Mouse (Mus musculus): ENCODE measurements around the gene Ddx46. TPM values are rescaled to one million over a fixed set of nuclear protein-coding genes. Genes with fewer than 3 reads are reported as not detected.
"Not testable (repeated sequence)": the region's sequence is repeated elsewhere in the genome, so short reads cannot be mapped to it uniquely, and the experiment has no call there.

The Ddx46 gene
- polyA plus RNA-seq, 1 experiment, result 15.2 TPM

DNA sequence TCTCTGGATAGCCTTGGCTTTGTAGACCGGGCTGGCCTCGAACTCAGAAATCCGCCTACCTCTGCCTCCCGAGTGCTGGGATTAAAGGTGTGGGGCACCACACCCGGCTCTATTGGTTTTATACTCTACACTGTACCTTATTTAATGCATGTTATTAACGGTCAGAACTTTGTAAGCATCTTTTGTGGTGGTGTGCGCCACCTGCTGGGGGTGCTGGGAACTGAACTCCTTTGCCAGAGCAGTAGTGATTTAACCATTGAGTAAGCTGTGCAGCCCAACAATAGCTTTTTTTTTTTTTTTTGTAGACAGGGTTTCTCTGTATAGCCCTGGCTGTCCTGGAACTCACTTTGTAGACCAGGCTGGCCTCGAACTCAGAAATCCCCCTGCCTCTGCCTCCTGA is 5.7 kb downstream of the Ddx46 start:
- TF ChIP-seq CTCF (IDR thresholded peaks at IDR 0.05; ENCODE audit: control insufficient read depth, insufficient read depth, insufficient read length), result peak; percentile 45
- H3K79me3 ChIP-seq (ENCODE audit: low read depth), result peaks cover 57% of the 10 kb centered on the region
- H3K4me3 ChIP-seq (ENCODE audit: insufficient read depth, poor library complexity, severe bottlenecking); H3K27me3 ChIP-seq (ENCODE audit: control insufficient read depth, insufficient read depth, insufficient read length); H3ac ChIP-seq (ENCODE audit: control insufficient read depth, insufficient read length, low read depth): not testable (repeated sequence)
- peaks cover 63% of the 10 kb centered on the region for H3K79me2 ChIP-seq (ENCODE audit: control insufficient read depth, insufficient read depth)
- H3K36me3 ChIP-seq (ENCODE audit: control insufficient read depth, insufficient read depth), result peaks cover 51% of the 10 kb centered on the region

DNA sequence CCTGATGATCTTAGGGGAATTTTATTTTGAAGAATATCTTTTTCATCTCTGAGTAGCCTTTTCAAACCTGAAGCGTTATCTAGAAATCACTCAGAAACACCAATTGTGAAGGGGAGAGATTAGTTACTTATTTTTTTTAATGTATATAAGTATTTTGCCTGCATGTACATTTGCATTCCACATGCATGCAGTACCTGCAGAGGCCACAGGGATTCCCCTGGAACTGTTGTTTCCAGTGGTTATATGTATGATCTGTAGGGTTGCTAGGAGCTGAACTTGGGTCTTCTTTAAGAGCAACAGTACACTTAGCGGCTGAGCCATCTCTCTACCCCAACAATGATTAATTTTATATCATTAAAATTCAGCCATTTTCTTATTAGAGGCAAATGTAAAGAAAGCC is 9.7 kb downstream of the Ddx46 start:
- peaks cover 35% of the 10 kb centered on the region for H3K79me3 ChIP-seq (ENCODE audit: low read depth)
- TF ChIP-seq MYOG (IDR thresholded peaks at IDR 0.05; ENCODE audit: control insufficient read depth, extremely low read depth, insufficient read length) (no peak), FOSL1 (IDR thresholded peaks at IDR 0.05; ENCODE audit: insufficient read depth, low read length, poor library complexity, severe bottlenecking) (no peak), MYOD1 (IDR thresholded peaks at IDR 0.05; ENCODE audit: control insufficient read depth, insufficient read length, low read depth) (no peak), MAX (IDR thresholded peaks at IDR 0.05) (no peak), CEBPB (IDR thresholded peaks at IDR 0.05; ENCODE audit: low read depth) (no peak), CTCF (IDR thresholded peaks at IDR 0.05; ENCODE audit: control insufficient read depth, insufficient read depth, insufficient read length) (no peak), USF1 (IDR thresholded peaks at IDR 0.05; ENCODE audit: low read depth) (no peak)
- H3K36me3 ChIP-seq (ENCODE audit: control insufficient read depth, insufficient read depth), result peaks cover 72% of the 10 kb centered on the region
- H3ac ChIP-seq (ENCODE audit: control insufficient read depth, insufficient read length, low read depth), result no peak overlapping the region
- H3K4me3 ChIP-seq (ENCODE audit: insufficient read depth, poor library complexity, severe bottlenecking), result no peak overlapping the region
- no peaks in the 10 kb centered on the region for H3K27me3 ChIP-seq (ENCODE audit: control insufficient read depth, insufficient read depth, insufficient read length)
- peaks cover 26% of the 10 kb centered on the region for H3K79me2 ChIP-seq (ENCODE audit: control insufficient read depth, insufficient read depth)

DNA sequence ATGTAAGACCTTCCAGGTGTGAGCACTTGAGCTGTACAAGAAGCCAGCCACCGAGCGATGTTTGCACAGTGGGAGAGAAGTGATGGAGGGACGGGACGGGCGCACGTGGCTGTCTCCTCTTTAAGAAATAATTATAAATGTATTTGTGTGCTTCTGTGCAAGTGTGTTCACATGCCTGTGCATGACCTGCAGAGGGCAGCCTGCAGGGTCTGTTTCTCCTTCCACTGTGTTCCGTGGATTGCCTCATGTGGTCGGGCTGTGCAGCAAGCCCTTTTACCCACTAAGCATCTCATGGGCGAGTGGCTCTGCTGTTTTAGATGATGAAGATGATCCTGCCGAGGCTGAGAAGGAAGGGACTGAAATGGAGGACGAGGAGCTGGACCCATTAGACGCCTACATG is 15.3 kb downstream of the Ddx46 start:
- TF ChIP-seq CTCF (IDR thresholded peaks at IDR 0.05; ENCODE audit: control insufficient read depth, insufficient read depth, insufficient read length) (no peak), CEBPB (IDR thresholded peaks at IDR 0.05; ENCODE audit: low read depth) (no peak), FOSL1 (IDR thresholded peaks at IDR 0.05; ENCODE audit: insufficient read depth, low read length, poor library complexity, severe bottlenecking) (no peak), MYOD1 (IDR thresholded peaks at IDR 0.05; ENCODE audit: control insufficient read depth, insufficient read length, low read depth) (no peak), MYOG (IDR thresholded peaks at IDR 0.05; ENCODE audit: control insufficient read depth, extremely low read depth, insufficient read length) (no peak), MAX (IDR thresholded peaks at IDR 0.05) (no peak), USF1 (IDR thresholded peaks at IDR 0.05; ENCODE audit: low read depth) (no peak)
- H3K36me3 ChIP-seq (ENCODE audit: control insufficient read depth, insufficient read depth), result peaks cover 95% of the 10 kb centered on the region
- H3K4me3 ChIP-seq (ENCODE audit: insufficient read depth, poor library complexity, severe bottlenecking), result no peak overlapping the region
- H3ac ChIP-seq (ENCODE audit: control insufficient read depth, insufficient read length, low read depth), result no peak overlapping the region
- H3K79me3 ChIP-seq (ENCODE audit: low read depth), result peaks cover 1% of the 10 kb centered on the region
- H3K79me2 ChIP-seq (ENCODE audit: control insufficient read depth, insufficient read depth), result no peaks in the 10 kb centered on the region
- no peaks in the 10 kb centered on the region for H3K27me3 ChIP-seq (ENCODE audit: control insufficient read depth, insufficient read depth, insufficient read length)

DNA sequence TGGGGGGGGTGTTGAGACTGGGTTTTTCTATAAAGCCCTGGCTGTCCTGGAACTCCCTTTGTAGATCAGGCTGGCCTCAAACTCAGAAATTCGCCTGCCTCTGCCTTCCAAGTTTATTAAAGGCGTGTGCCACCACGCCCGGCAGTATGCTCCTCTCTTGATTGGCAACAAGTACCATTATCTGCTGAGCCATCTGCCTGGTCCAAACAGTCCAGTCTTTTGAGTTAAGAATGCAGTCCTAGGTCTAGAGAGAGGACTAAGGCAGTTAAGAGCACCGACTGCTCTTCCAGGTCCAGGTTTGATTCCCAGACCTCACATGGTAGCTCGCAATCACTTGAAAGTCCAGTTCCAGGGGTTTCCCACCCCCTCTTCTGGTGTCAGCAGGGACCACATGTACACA is 16.2 kb downstream of the Ddx46 start:
- Histone ChIP-seq H3K27me3 (ENCODE audit: control insufficient read depth, insufficient read depth, insufficient read length) (no peaks in the 10 kb centered on the region), H3K4me3 (ENCODE audit: insufficient read depth, poor library complexity, severe bottlenecking) (no peak overlapping the region), H3ac (ENCODE audit: control insufficient read depth, insufficient read length, low read depth) (no peak overlapping the region), H3K79me3 (ENCODE audit: low read depth) (no peaks in the 10 kb centered on the region), H3K79me2 (ENCODE audit: control insufficient read depth, insufficient read depth) (no peaks in the 10 kb centered on the region), H3K36me3 (ENCODE audit: control insufficient read depth, insufficient read depth) (peaks cover 95% of the 10 kb centered on the region)
- TF ChIP-seq MAX (IDR thresholded peaks at IDR 0.05) (no peak), USF1 (IDR thresholded peaks at IDR 0.05; ENCODE audit: low read depth) (no peak), CTCF (IDR thresholded peaks at IDR 0.05; ENCODE audit: control insufficient read depth, insufficient read depth, insufficient read length) (no peak), FOSL1 (IDR thresholded peaks at IDR 0.05; ENCODE audit: insufficient read depth, low read length, poor library complexity, severe bottlenecking) (no peak), MYOD1 (IDR thresholded peaks at IDR 0.05; ENCODE audit: control insufficient read depth, insufficient read length, low read depth) (no peak), MYOG (IDR thresholded peaks at IDR 0.05; ENCODE audit: control insufficient read depth, extremely low read depth, insufficient read length) (no peak), CEBPB (IDR thresholded peaks at IDR 0.05; ENCODE audit: low read depth) (no peak)

DNA sequence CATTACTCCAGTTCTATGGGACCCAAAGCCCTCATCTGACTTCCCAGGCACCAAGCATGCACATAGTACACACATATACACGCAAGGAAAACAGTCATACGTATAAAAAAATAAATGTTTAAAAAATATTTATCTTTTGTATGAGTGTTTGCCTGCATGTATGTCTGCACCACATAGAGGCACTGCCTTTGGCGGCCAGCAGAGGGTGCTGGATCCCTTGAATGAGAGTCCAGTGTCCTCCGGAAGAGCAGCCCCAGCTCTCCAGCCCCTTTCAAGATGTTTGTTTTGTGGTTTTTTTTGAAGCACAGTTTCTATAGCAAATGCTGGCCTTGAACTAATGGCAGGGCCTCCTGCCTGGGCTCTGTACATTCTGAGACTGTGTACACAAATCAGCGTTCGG is 33.7 kb downstream of the Ddx46 start:
- Histone ChIP-seq H3K36me3 (ENCODE audit: control insufficient read depth, insufficient read depth) (peaks cover 76% of the 10 kb centered on the region), H3K4me3 (ENCODE audit: insufficient read depth, poor library complexity, severe bottlenecking) (no peak overlapping the region), H3ac (ENCODE audit: control insufficient read depth, insufficient read length, low read depth) (no peak overlapping the region), H3K79me3 (ENCODE audit: low read depth) (no peaks in the 10 kb centered on the region), H3K79me2 (ENCODE audit: control insufficient read depth, insufficient read depth) (no peaks in the 10 kb centered on the region), H3K27me3 (ENCODE audit: control insufficient read depth, insufficient read depth, insufficient read length) (no peaks in the 10 kb centered on the region)
- TF ChIP-seq MAX (IDR thresholded peaks at IDR 0.05) (no peak), FOSL1 (IDR thresholded peaks at IDR 0.05; ENCODE audit: insufficient read depth, low read length, poor library complexity, severe bottlenecking) (no peak)

DNA sequence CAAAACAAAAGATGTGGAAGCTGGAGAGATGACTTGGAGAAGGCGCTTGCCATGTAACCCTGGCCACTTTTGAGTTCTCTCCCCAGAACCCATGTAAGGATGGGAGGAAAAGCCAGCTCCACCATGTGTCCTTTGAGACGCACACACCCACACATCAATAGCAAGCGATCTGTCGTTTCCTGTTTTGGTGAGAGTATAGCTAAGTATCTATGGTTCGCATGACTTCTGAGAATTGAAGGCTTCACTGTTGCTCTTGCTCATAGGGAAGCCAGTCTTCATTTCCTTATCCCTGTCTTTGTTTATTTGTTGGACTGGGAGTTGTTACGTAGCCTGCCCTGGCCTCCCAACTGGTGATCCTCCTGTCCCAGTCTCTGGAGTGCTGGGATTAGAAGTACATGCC is 37.9 kb downstream of the Ddx46 start:
- Histone ChIP-seq H3K79me3 (ENCODE audit: low read depth) (no peaks in the 10 kb centered on the region), H3ac (ENCODE audit: control insufficient read depth, insufficient read length, low read depth) (no peak overlapping the region), H3K79me2 (ENCODE audit: control insufficient read depth, insufficient read depth) (no peaks in the 10 kb centered on the region), H3K4me3 (ENCODE audit: insufficient read depth, poor library complexity, severe bottlenecking) (no peak overlapping the region), H3K27me3 (ENCODE audit: control insufficient read depth, insufficient read depth, insufficient read length) (no peaks in the 10 kb centered on the region), H3K36me3 (ENCODE audit: control insufficient read depth, insufficient read depth) (peaks cover 91% of the 10 kb centered on the region)
- TF ChIP-seq MAX (IDR thresholded peaks at IDR 0.05) (no peak), CEBPB (IDR thresholded peaks at IDR 0.05; ENCODE audit: low read depth) (no peak), USF1 (IDR thresholded peaks at IDR 0.05; ENCODE audit: low read depth) (no peak), CTCF (IDR thresholded peaks at IDR 0.05; ENCODE audit: control insufficient read depth, insufficient read depth, insufficient read length) (no peak), MYOD1 (IDR thresholded peaks at IDR 0.05; ENCODE audit: control insufficient read depth, insufficient read length, low read depth) (no peak), MYOG (IDR thresholded peaks at IDR 0.05; ENCODE audit: control insufficient read depth, extremely low read depth, insufficient read length) (no peak), FOSL1 (IDR thresholded peaks at IDR 0.05; ENCODE audit: insufficient read depth, low read length, poor library complexity, severe bottlenecking) (no peak)
